Mouse (Mus musculus) stomach, postnatal 0 days (tissue): ENCODE data around the gene 1700017B05Rik. TPM values are rescaled to one million over a fixed set of nuclear protein-coding genes. Genes with fewer than 3 reads are reported as not detected.

Source experiments
- ATAC-seq: fragments of 200-750 bp; cut with Nextera tagmentation; 2 replicates; pipeline ENCODE4 v1.8.0; 2017; ENCODE audit not compliant: low FRiP score, low TSS enrichment
- DNase-seq: peaks from one replicate; pipeline ENCODE4 v3.0.0-alpha.2; 2016; ENCODE audit warnings: low spot score
- H3K27ac ChIP-seq: fragments of 300-500 bp; sonication (generic); replicated peaks from 2 replicates; pipeline ENCODE4 v1.5.1; 2014; ENCODE audit warnings: mild to moderate bottlenecking, control low read depth
- H3K27me3 ChIP-seq: fragments of 300-500 bp; sonication (generic); 2 replicates; pipeline ENCODE4 v1.6.1; 2014; ENCODE audit warnings: low read length; ENCODE audit not compliant: control insufficient read depth, insufficient read depth
- H3K36me3 ChIP-seq: fragments of 300-500 bp; sonication (generic); 2 replicates; pipeline ENCODE4 v1.6.1; 2014; ENCODE audit warnings: low read length, mixed read lengths; ENCODE audit not compliant: control insufficient read depth, insufficient read depth
- H3K4me1 ChIP-seq: fragments of 300-500 bp; sonication (generic); replicated peaks from 2 replicates; pipeline ENCODE4 v1.6.1; 2014; ENCODE audit warnings: antibody characterized with exemption; ENCODE audit not compliant: control insufficient read depth, insufficient read depth
- H3K4me2 ChIP-seq: fragments of 300-500 bp; sonication (generic); replicated peaks from 2 replicates; pipeline ENCODE4 v1.6.1; 2014; ENCODE audit warnings: low read depth, mild to moderate bottlenecking, control low read depth, moderate library complexity
- H3K4me3 ChIP-seq: fragments of 300-500 bp; sonication (generic); 2 replicates; pipeline ENCODE4 v1.5.1; 2014; ENCODE audit warnings: low read depth, low read length, control low read depth
- H3K9ac ChIP-seq: fragments of 300-500 bp; sonication (generic); 2 replicates; pipeline ENCODE4 v1.6.1; 2014; ENCODE audit warnings: mild to moderate bottlenecking, low read length, control low read depth, mixed read lengths
- H3K9me3 ChIP-seq: fragments of 300-500 bp; sonication (generic); 2 replicates; pipeline ENCODE4 v1.6.1; 2016; ENCODE audit warnings: low read length; ENCODE audit not compliant: control insufficient read depth
- CTCF ChIP-seq: IDR thresholded peaks from 2 replicates; pipeline ENCODE4 v1.5.1; 2016; ENCODE audit warnings: antibody characterized with exemption, low read depth, mild to moderate bottlenecking, moderate library complexity
- EP300 ChIP-seq: optimal IDR thresholded peaks from 2 replicates; pipeline ENCODE3; 2016; ENCODE audit warnings: antibody characterized with exemption
- WGBS: fragments of 180-500 bp; shearing (Covaris S2); extraction: QIAGEN DNeasy Blood & Tissue Kit; methylation state at CpG from one replicate; pipeline ENCODE4 v1.1.7; 2014; 5-methylcytosine and 5-hydroxymethylcytosine counted together
- polyA plus RNA-seq: library from polyadenylated mRNA; unstranded; fragments of >200 nt; fragmentation: Nextera tagmentation; extraction: Ambion mirVana; gene quantifications from 2 replicates; pipeline ENCODE4 v1.2.1, GENCODE M21; 2015

Gene 1700017B05Rik
- polyA plus RNA-seq, 1 experiment from 2014 or later: 10.4 TPM

GRCm38 (mm10) chr9:57303356-57303755, 40.9 kb upstream of the 1700017B05Rik start:
- H3K27me3 ChIP-seq: no peaks in the 10 kb centered on the region
- TF ChIP-seq CTCF: no peak
- no peak for TF ChIP-seq EP300
- no peak overlapping the region for H3K4me2 ChIP-seq
- H3K36me3 ChIP-seq: no peaks in the 10 kb centered on the region
- no peak overlapping the region for H3K4me3 ChIP-seq
- H3K27ac ChIP-seq: no peak overlapping the region
- no peaks in the 10 kb centered on the region for H3K4me1 ChIP-seq
- no peaks in the 10 kb centered on the region for H3K9me3 ChIP-seq
- WGBS: 94% methylated on average over 1 of the region's 1 CpGs
- ATAC-seq (no peak), DNase-seq (no peak)
- H3K9ac ChIP-seq: no peak overlapping the region

GRCm38 (mm10) chr9:57300825-57301224, 38.4 kb upstream of the 1700017B05Rik start:
- Histone ChIP-seq H3K27me3 (no peaks in the 10 kb centered on the region), H3K4me2 (no peak overlapping the region), H3K4me1 (no peaks in the 10 kb centered on the region; the same call in 1 of the 2 replicates), H3K27ac (no peak overlapping the region), H3K9me3 (no peaks in the 10 kb centered on the region), H3K9ac (no peak overlapping the region), H3K36me3 (no peaks in the 10 kb centered on the region), H3K4me3 (no peak overlapping the region)
- ATAC-seq (no peak), DNase-seq (no peak)
- no peak for TF ChIP-seq EP300
- no peak for TF ChIP-seq CTCF
- 62% methylated on average over 2 of the region's 2 CpGs for WGBS

- Histone ChIP-seq H3K4me1 (no peaks in the 10 kb centered on the region; the same call in 1 of the 2 replicates), H3K27me3 (no peaks in the 10 kb centered on the region), H3K4me2 (no peak overlapping the region), H3K9ac (no peak overlapping the region), H3K36me3 (no peaks in the 10 kb centered on the region), H3K27ac (no peak overlapping the region), H3K4me3 (no peak overlapping the region), H3K9me3 (no peaks in the 10 kb centered on the region)
- 64% methylated on average over 6 of the region's 6 CpGs for WGBS
- ATAC-seq (peak; percentile 77), DNase-seq (no peak)
- TF ChIP-seq EP300 (no peak), CTCF (no peak)
Measured at GRCm38 (mm10) chr9:57299790-57300477, 37.5 kb upstream of the 1700017B05Rik start.

GRCm38 (mm10) chr9:57297938-57298337, 35.5 kb upstream of the 1700017B05Rik start:
- H3K4me1 ChIP-seq: no peaks in the 10 kb centered on the region; the same call in 1 of the 2 replicates
- ATAC-seq: no peak
- H3K9ac ChIP-seq: no peak overlapping the region
- no peak for DNase-seq
- no peaks in the 10 kb centered on the region for H3K27me3 ChIP-seq
- H3K4me3 ChIP-seq: no peak overlapping the region
- H3K36me3 ChIP-seq: no peaks in the 10 kb centered on the region
- no peak overlapping the region for H3K27ac ChIP-seq
- WGBS: 92% methylated on average over 2 of the region's 2 CpGs
- TF ChIP-seq CTCF (no peak), EP300 (no peak)
- H3K9me3 ChIP-seq: no peaks in the 10 kb centered on the region
- no peak overlapping the region for H3K4me2 ChIP-seq

- Histone ChIP-seq H3K9me3 (no peaks in the 10 kb centered on the region), H3K4me2 (no peak overlapping the region), H3K27me3 (no peaks in the 10 kb centered on the region), H3K36me3 (no peaks in the 10 kb centered on the region), H3K27ac (no peak overlapping the region), H3K4me3 (no peak overlapping the region), H3K9ac (no peak overlapping the region), H3K4me1 (no peaks in the 10 kb centered on the region; the same call in 1 of the 2 replicates)
- DNase-seq (no peak), ATAC-seq (no peak)
- WGBS: 64% methylated on average over 8 of the region's 8 CpGs
- TF ChIP-seq CTCF: no peak
- TF ChIP-seq EP300: no peak
Measured at GRCm38 (mm10) chr9:57296277-57296676, 33.9 kb upstream of the 1700017B05Rik start.

GRCm38 (mm10) chr9:57295666-57296065, 33.3 kb upstream of the 1700017B05Rik start:
- Histone ChIP-seq H3K36me3 (no peaks in the 10 kb centered on the region), H3K27ac (no peak overlapping the region), H3K9ac (no peak overlapping the region), H3K27me3 (no peaks in the 10 kb centered on the region), H3K9me3 (no peaks in the 10 kb centered on the region), H3K4me2 (no peak overlapping the region), H3K4me3 (no peak overlapping the region), H3K4me1 (no peaks in the 10 kb centered on the region; the same call in 1 of the 2 replicates)
- DNase-seq: no peak
- TF ChIP-seq EP300: no peak
- peak; percentile 89 for ATAC-seq
- WGBS: 60% methylated on average over 3 of the region's 3 CpGs
